Comparison of ENCODE assay signal across 8 mouse cellular contexts in the genomic region with DNA sequence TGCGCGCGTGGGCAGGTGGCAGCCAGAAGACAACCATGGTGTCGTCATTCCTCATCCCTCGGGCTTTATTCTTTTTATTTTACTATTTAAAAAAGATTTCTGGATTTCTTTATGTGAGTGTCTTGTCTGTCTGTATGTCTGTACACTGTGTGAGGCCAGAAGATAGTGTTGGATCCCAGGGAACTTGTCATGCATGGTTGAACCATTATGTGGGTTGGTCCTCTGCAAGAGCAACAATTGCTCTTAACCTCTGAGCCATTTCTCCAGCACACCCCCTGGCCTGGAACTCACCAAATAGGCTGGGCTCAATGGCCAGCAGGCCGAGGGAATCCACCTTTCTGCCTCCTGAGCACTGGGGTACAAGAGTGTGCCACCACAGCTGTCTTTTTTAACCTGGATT. TPM values are rescaled to one million over a fixed set of nuclear protein-coding genes. Genes with fewer than 3 reads are reported as not detected.
DNase-seq lines count a peak whose midpoint lies in the region; ATAC-seq and TF ChIP-seq lines count a peak whose summit lies in the region.

No protein-coding gene starts in this region.

- H3K4me3 ChIP-seq in CH12.LX (replicated peaks in 1 of 3; ENCODE audit: low read depth in 2 of 3, low read length in 2 of 3, poor library complexity in 1 of 3), result peak overlapping the region; percentile 28 to 88 (median 83)
- peak overlapping the region; percentile 73 for H3K4me3 ChIP-seq in bone marrow macrophage, adult 2 months (ENCODE audit: insufficient read depth, low read length)
- peak overlapping the region; percentile 88; the same call in 1 of the 2 replicates for H3K4me3 ChIP-seq in hindbrain, embryonic 16.5 days (ENCODE audit: low read length)
- peak overlapping the region; percentile 91 for H3K4me3 ChIP-seq in liver, embryonic 13.5 days (replicated peaks)

- 70% methylated on average over 6 of the region's 6 CpGs for WGBS in hindbrain, embryonic 16.5 days
- WGBS in liver, embryonic 13.5 days (ENCODE audit: insufficient replicate concordance), result 81% methylated on average over 6 of the region's 6 CpGs

- no peak for TF ChIP-seq EP300 in CH12.LX (IDR thresholded peaks at IDR 0.05; ENCODE audit: low read length)

- no peaks in the 10 kb centered on the region for H3K27me3 ChIP-seq in CH12.LX (replicated peaks)
- no peaks in the 10 kb centered on the region for H3K27me3 ChIP-seq in hindbrain, embryonic 16.5 days (replicated peaks; ENCODE audit: control insufficient read depth, insufficient read depth, low read length)
- no peaks in the 10 kb centered on the region for H3K27me3 ChIP-seq in liver, embryonic 13.5 days

- no peak for ATAC-seq in hindbrain, embryonic 16.5 days
- no peak for ATAC-seq in liver, embryonic 13.5 days (ENCODE audit: low read depth)

- peaks cover 18 to 61% of the 10 kb centered on the region in 2 experiments for H3K4me1 ChIP-seq in CH12.LX (ENCODE audit: control insufficient read depth in 1 of 2, insufficient read depth in 2 of 2)
- peaks cover 35% of the 10 kb centered on the region for H3K4me1 ChIP-seq in bone marrow macrophage, adult 2 months (ENCODE audit: control insufficient read depth, insufficient read depth, low read length)
- peaks cover 19% of the 10 kb centered on the region for H3K4me1 ChIP-seq in hindbrain, embryonic 16.5 days (ENCODE audit: control insufficient read depth, insufficient read depth, low read depth, low read length)
- H3K4me1 ChIP-seq in liver, embryonic 13.5 days (replicated peaks), result peaks cover 55% of the 10 kb centered on the region

- H3K79me2 ChIP-seq in CH12.LX (replicated peaks; ENCODE audit: control insufficient read depth, extremely low read depth, insufficient read depth, poor library complexity, severe bottlenecking), result peaks cover 52% of the 10 kb centered on the region

- peak overlapping the region; percentile 91 for H3K4me2 ChIP-seq in CH12.LX (ENCODE audit: insufficient read depth, low read depth, poor library complexity, severe bottlenecking)
- H3K4me2 ChIP-seq in hindbrain, embryonic 16.5 days (ENCODE audit: low read length), result peak overlapping the region; percentile 94
- H3K4me2 ChIP-seq in liver, embryonic 13.5 days, result peak overlapping the region; percentile 82

- peak overlapping the region; percentile 18; the same call in 1 of the 2 replicates for H3K9ac ChIP-seq in CH12.LX (ENCODE audit: insufficient read depth, low read depth)
- 0 out of 2 replicates have a peak overlapping the region, but pooled peaks have one; percentile 24 for H3K9ac ChIP-seq in hindbrain, embryonic 16.5 days (ENCODE audit: low read depth, low read length)
- peak overlapping the region; percentile 88 for H3K9ac ChIP-seq in liver, embryonic 13.5 days

- H3K9me3 ChIP-seq in CH12.LX (replicated peaks; ENCODE audit: low read length), result no peaks in the 10 kb centered on the region
- no peaks in the 10 kb centered on the region for H3K9me3 ChIP-seq in hindbrain, embryonic 16.5 days (ENCODE audit: control insufficient read depth, low read length)
- H3K9me3 ChIP-seq in liver, embryonic 13.5 days (replicated peaks), result no peaks in the 10 kb centered on the region

- no peak for TF ChIP-seq POLR2A in CH12.LX (IDR thresholded peaks at IDR 0.05; ENCODE audit: low read depth, low read length)
- no peak for TF ChIP-seq POLR2A in bone marrow macrophage, adult 2 months (IDR thresholded peaks at IDR 0.05; ENCODE audit: borderline replicate concordance, low read depth, low read length)

- no peak for TF ChIP-seq CTCF in CH12.LX (conservative IDR thresholded peaks at IDR 0.05 in 1 of 2, IDR thresholded peaks at IDR 0.05 in 1 of 2; ENCODE audit: low read depth in 2 of 2, low read length in 2 of 2)
- TF ChIP-seq CTCF in bone marrow macrophage, adult 2 months (IDR thresholded peaks at IDR 0.05; ENCODE audit: low read depth, low read length), result no peak

- TF ChIP-seq RAD21 in CH12.LX (IDR thresholded peaks at IDR 0.05; ENCODE audit: low read depth, low read length), result no peak

- dilution Hi-C loops in CH12.LX (cut with MboI; ENCODE audit: extremely low pct_ligation_motif_present, extremely low pct_unique_long_range_greater_than_20kb, low sequenced_read_pairs), result no loop called here

- H3K36me3 ChIP-seq in CH12.LX (replicated peaks in 1 of 2; ENCODE audit: control insufficient read depth in 1 of 2, insufficient read depth in 1 of 2, low read length in 1 of 2), result peaks cover 5 to 19% of the 10 kb centered on the region in 2 experiments
- H3K36me3 ChIP-seq in hindbrain, embryonic 16.5 days (ENCODE audit: control insufficient read depth, insufficient read depth, low read length), result no peaks in the 10 kb centered on the region
- 0 out of 2 replicates have a peak, but pooled peaks cover 4% of the 10 kb centered on the region for H3K36me3 ChIP-seq in liver, embryonic 13.5 days

- in situ Hi-C loops in CH12.LX (cut with MboI; ENCODE audit: low pct_ligation_motif_present, low pct_unique_long_range_greater_than_20kb, low sequenced_read_pairs), result no loop called here

- DNase-seq in CH12.LX (ENCODE audit: extremely low read depth), result no peak
- DNase-seq in liver, embryonic 13.5 days, result no peak
- DNase-seq in spleen, postnatal 10 days (ENCODE audit: low spot score in 2 of 2), result no peak
- DNase-seq in adrenal gland, postnatal 36 days, result no peak
- DNase-seq in frontal cortex, adult 2 months (ENCODE audit: extremely low spot score in 1 of 2, low spot score in 1 of 2), result no peak
- no peak for DNase-seq in layer of hippocampus, postnatal 36 days

- no peak overlapping the region for H3K27ac ChIP-seq in CH12.LX (ENCODE audit: insufficient read depth, low read depth)
- H3K27ac ChIP-seq in bone marrow macrophage, adult 2 months (ENCODE audit: insufficient read depth, low read depth, low read length), result no peak overlapping the region
- H3K27ac ChIP-seq in hindbrain, embryonic 16.5 days (ENCODE audit: low read depth, low read length), result no peak overlapping the region
- no peak overlapping the region for H3K27ac ChIP-seq in liver, embryonic 13.5 days

TF ChIP-seq in CH12.LX, 34 proteins besides CTCF, POLR2A, EP300 and RAD21:
- TF ChIP-seq USF1 (IDR thresholded peaks at IDR 0.05; ENCODE audit: low read depth, low read length), result no peak
- TF ChIP-seq RCOR1 (conservative IDR thresholded peaks at IDR 0.05; ENCODE audit: low read depth, low read length), result no peak
- TF ChIP-seq MAX (IDR thresholded peaks at IDR 0.05; ENCODE audit: low read length), result no peak
- no peak for TF ChIP-seq SMC3 (IDR thresholded peaks at IDR 0.05; ENCODE audit: low read depth, low read length)
- TF ChIP-seq E2F4 (IDR thresholded peaks at IDR 0.05; ENCODE audit: insufficient replicate concordance, low read depth, low read length), result no peak
- no peak for TF ChIP-seq GABPA (IDR thresholded peaks at IDR 0.05; ENCODE audit: insufficient replicate concordance, low read depth, low read length)
- TF ChIP-seq ZNF384 (IDR thresholded peaks at IDR 0.05; ENCODE audit: low read depth, low read length), result no peak
- no peak for TF ChIP-seq BHLHE40 (IDR thresholded peaks at IDR 0.05; ENCODE audit: low read depth, low read length)
- no peak for TF ChIP-seq ZC3H11A (IDR thresholded peaks at IDR 0.05; ENCODE audit: low read depth, low read length)
- TF ChIP-seq MAZ (IDR thresholded peaks at IDR 0.05; ENCODE audit: low read depth, low read length), result no peak
- TF ChIP-seq NELFE (IDR thresholded peaks at IDR 0.05; ENCODE audit: low read depth, low read length), result no peak
- TF ChIP-seq HCFC1 (IDR thresholded peaks at IDR 0.05; ENCODE audit: low read depth, low read length), result no peak
- no peak for TF ChIP-seq ZMIZ1 (IDR thresholded peaks at IDR 0.05; ENCODE audit: low read depth, low read length)
- no peak for TF ChIP-seq TCF12 (IDR thresholded peaks at IDR 0.05; ENCODE audit: low read depth, low read length)
- TF ChIP-seq ZKSCAN1 (IDR thresholded peaks at IDR 0.05; ENCODE audit: borderline replicate concordance, low read depth, low read length), result no peak
- no peak for TF ChIP-seq ETS1 (conservative IDR thresholded peaks at IDR 0.05; ENCODE audit: low read depth, low read length)
- TF ChIP-seq TBP (conservative IDR thresholded peaks at IDR 0.05; ENCODE audit: low read depth, low read length), result no peak
- no peak for TF ChIP-seq ELF1 (IDR thresholded peaks at IDR 0.05; ENCODE audit: low read depth, low read length)
TF ChIP-seq in CH12.LX: peak in this region for 0.

RNA-seq across cellular contexts. Expression of gene Golga4, which starts 1.5 kb away (rescaled TPM):
- total RNA-seq in CH12.LX (2012; rRNA removed) (32.7 and 33.1 TPM in 2 replicates), CH12.LX (2014; rRNA removed) (20.9 and 23.7 TPM in 2 replicates)
- 37.2 and 43.1 TPM in 2 replicates for polyA plus RNA-seq in CH12.LX (2012; ENCODE audit: insufficient read length, low read depth)
- 46.5 and 52.2 TPM in 2 replicates for polyA plus RNA-seq in bone marrow macrophage, adult 2 months (2012; ENCODE audit: insufficient read depth, insufficient read length, missing spikeins)
- polyA plus RNA-seq in hindbrain, embryonic 16.5 days (2015; fragmentation: Nextera tagmentation; extraction: Ambion mirVana), result 36.5 and 38.9 TPM in 2 replicates
- polyA plus RNA-seq in liver, embryonic 13.5 days (2015; fragmentation: Nextera tagmentation; extraction: Ambion mirVana), result 14.6 and 17.7 TPM in 2 replicates
- 100 to 1,000 TPM; 110 to 143 TPM for total RNA-seq in adrenal gland, postnatal 36 days (2021)
- 70.4 and 71.5 TPM in 2 replicates for polyA plus RNA-seq in frontal cortex, adult 2 months (2012; rRNA removed)
- 10 to 100 TPM; 81.9 to 86.8 TPM for total RNA-seq in layer of hippocampus, postnatal 36 days (2021)

RNA-seq across cellular contexts. Expression of gene Eomes, which starts 29.5 kb away (rescaled TPM):
- not detected in 2 replicates for total RNA-seq in CH12.LX (2012; rRNA removed)
- not detected in 2 replicates for total RNA-seq in CH12.LX (2014; rRNA removed)
- 0.07 TPM in 1 of 2 replicates, not detected in the other for polyA plus RNA-seq in CH12.LX (2012; ENCODE audit: insufficient read length, low read depth)
- polyA plus RNA-seq in bone marrow macrophage, adult 2 months (2012; ENCODE audit: insufficient read depth, insufficient read length, missing spikeins), result not detected in 2 replicates
- polyA plus RNA-seq in hindbrain, embryonic 16.5 days (2015; fragmentation: Nextera tagmentation; extraction: Ambion mirVana), result 1.9 and 3.1 TPM in 2 replicates
- polyA plus RNA-seq in liver, embryonic 13.5 days (2015; fragmentation: Nextera tagmentation; extraction: Ambion mirVana), result not detected in 2 replicates
- total RNA-seq in adrenal gland, postnatal 36 days (2021), result under 1 TPM; 0.30 to 0.33 TPM
- 28.9 and 29.1 TPM in 2 replicates for polyA plus RNA-seq in frontal cortex, adult 2 months (2012; rRNA removed)
- total RNA-seq in layer of hippocampus, postnatal 36 days (2021), result 1 to 10 TPM in 1 of 2 experiments, under 1 TPM in 1; 0.77 to 1.2 TPM

Comparison
In these comparisons a context has a peak if more than half of its experiments do, and no peak if none do; other contexts are left out.
1. H3K9ac ChIP-seq: peak in every context shown above with its lines; median percentile 88 in liver, embryonic 13.5 days; 24 in hindbrain, embryonic 16.5 days; 18 in CH12.LX.